Mouse (Mus musculus): ENCODE results near the gene Ankrd50. TPM values are rescaled to one million over a fixed set of nuclear protein-coding genes. Genes with fewer than 3 reads are reported as not detected.

The Ankrd50 gene
- polyA plus RNA-seq, 1 experiment from 2014 or later, result 42.0 TPM

DNA sequence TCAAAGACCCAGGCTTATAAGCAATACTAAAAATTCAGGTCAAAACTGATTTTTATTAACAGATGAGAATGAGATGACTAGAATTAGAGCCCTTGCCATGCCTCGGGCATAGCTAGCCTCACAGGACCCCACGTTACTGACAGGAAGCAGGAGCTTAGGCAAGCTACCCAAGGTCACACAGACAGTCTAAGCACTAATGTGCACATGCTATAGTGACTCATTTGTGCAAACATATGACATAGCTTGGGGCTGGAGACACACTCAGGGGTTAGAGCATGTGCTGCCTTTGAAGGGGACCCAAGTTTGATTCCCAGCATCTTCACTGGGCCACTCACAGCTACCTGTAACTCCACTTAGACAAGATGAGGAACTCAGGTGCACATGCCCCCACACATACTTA lies 22.9 kb downstream of the Ankrd50 start:
- 91% methylated on average over 2 of the region's 2 CpGs for WGBS
- Histone ChIP-seq H3K4me1 (0 out of 2 replicates have a peak, but pooled peaks cover 7% of the 10 kb centered on the region), H3K36me3 (peaks cover 62% of the 10 kb centered on the region), H3K9ac (no peak overlapping the region), H3K9me3 (no peaks in the 10 kb centered on the region), H3K27me3 (replicated peaks) (no peaks in the 10 kb centered on the region), H3K4me3 (no peak overlapping the region), H3K27ac (no peak overlapping the region), H3K4me2 (replicated peaks) (no peak overlapping the region)
- ATAC-seq (ENCODE audit: low FRiP score, low read depth), result no peak

DNA sequence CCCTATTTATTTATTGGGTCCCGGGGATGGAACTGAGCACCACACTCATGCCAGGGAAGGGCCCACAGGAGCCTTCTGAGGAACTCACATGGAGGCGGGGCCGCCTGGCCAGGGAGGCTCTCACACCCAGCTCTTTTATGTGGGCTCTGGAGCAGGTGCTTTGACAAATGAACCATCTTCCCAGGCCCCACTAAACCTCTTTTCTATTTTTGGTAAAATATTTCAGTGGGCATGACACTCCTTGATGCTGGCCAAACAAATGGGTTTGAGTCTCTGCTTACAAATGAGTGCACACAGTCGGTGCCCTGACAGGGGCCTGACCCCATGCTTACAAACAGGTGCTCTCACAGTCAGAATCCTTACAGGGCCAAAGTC lies 24.4 kb downstream of the Ankrd50 start:
- WGBS, result 95% methylated on average over 4 of the region's 4 CpGs
- Histone ChIP-seq H3K4me2 (replicated peaks) (no peak overlapping the region), H3K9ac (no peak overlapping the region), H3K36me3 (peaks cover 77% of the 10 kb centered on the region), H3K9me3 (no peaks in the 10 kb centered on the region), H3K4me1 (0 out of 2 replicates have a peak, but pooled peaks cover 7% of the 10 kb centered on the region), H3K4me3 (no peak overlapping the region), H3K27me3 (replicated peaks) (no peaks in the 10 kb centered on the region), H3K27ac (no peak overlapping the region)
- ATAC-seq (ENCODE audit: low FRiP score, low read depth), result no peak

DNA sequence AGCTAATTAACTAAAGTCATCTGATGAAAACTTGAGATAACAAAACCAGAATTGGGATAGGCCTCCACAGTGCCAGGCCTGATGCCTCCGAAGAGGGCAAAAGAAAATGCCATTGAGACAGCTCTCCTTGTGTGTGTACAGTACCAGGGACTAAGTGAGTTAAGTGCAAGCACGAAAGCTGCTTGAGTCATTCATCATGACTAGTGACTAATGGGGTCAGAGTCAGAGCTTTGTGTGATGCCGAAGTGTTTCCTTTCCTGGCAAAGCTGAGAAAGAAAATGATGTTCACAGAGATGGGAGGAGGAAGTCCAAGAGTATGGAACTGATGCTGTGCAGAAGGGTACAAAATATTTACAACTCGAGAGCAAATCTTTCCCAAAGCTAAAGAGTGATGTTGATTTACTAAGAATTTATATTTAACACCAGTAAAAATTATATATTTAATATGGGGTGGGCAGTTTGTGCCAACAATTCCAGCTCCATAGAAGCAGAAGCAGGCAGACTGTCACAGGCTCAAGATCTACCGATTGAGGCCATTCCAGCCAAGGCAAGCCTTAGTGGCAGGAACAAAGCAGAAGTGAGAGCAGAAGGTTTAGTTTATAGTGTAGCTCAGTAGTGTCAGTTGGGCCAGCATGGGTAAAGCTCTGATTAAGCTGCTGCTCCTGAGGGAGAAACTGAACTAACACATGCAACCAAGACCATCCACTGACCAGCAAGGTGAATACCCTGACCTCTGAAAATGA lies 25.0 kb downstream of the Ankrd50 start:
- WGBS, result 76% methylated on average over 5 of the region's 5 CpGs
- Histone ChIP-seq H3K4me1 (0 out of 2 replicates have a peak, but pooled peaks cover 7% of the 10 kb centered on the region), H3K9ac (no peak overlapping the region), H3K27ac (no peak overlapping the region), H3K36me3 (peaks cover 79% of the 10 kb centered on the region), H3K27me3 (replicated peaks) (no peaks in the 10 kb centered on the region), H3K4me2 (replicated peaks) (no peak overlapping the region), H3K9me3 (no peaks in the 10 kb centered on the region), H3K4me3 (no peak overlapping the region)
- no peak for ATAC-seq (ENCODE audit: low FRiP score, low read depth)

DNA sequence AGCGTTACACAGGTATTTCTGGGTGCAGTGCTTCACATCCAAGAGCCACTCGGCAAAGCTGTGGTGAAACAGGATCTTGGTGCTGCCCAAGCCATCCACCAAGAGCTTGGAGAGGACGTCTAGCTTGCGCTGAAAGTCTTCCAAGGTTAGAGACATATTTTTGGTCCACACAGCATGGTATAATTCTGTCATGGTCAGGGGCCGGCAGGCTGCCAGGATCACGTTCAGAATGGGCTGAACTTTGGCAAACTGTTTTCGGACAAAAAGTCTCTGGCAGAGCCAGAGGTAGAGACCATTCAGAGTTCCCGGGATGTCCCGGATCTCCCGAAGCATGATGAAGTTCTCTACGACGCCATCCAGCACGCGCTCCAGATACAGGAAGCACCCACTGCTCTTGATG lies 27.6 kb downstream of the Ankrd50 start:
- Histone ChIP-seq H3K27me3 (replicated peaks) (no peaks in the 10 kb centered on the region), H3K9ac (no peak overlapping the region), H3K27ac (no peak overlapping the region), H3K9me3 (no peaks in the 10 kb centered on the region), H3K4me3 (no peak overlapping the region), H3K36me3 (peaks cover 77% of the 10 kb centered on the region), H3K4me2 (replicated peaks) (no peak overlapping the region), H3K4me1 (0 out of 2 replicates have a peak, but pooled peaks cover 7% of the 10 kb centered on the region)
- no peak for ATAC-seq (ENCODE audit: low FRiP score, low read depth)
- 96% methylated on average over 14 of the region's 14 CpGs for WGBS

DNA sequence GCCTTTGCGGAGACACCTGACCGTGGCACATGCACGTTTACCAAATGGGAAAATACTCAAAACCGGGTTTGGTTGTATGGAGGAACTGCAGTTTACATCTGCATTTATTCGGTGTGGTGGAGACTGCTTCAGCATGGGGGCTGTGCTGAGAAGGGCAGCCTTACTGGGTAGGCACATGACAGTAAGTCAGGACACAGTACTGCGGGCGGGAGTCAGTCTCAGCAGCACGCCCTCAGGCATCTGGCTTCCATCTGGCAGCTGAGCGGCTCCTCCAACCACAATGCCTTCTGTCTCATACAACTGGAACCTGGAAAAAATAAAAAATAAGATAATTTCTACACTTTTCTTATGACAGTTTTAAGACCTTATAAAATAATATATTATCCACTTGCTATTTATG lies 32.4 kb downstream of the Ankrd50 start:
- ATAC-seq (ENCODE audit: low FRiP score, low read depth), result peak; percentile 60; the same call in 1 of the 2 replicates
- H3K9me3 ChIP-seq, result peaks cover 9% of the 10 kb centered on the region; the same call in 1 of the 2 replicates
- H3K9ac ChIP-seq, result no peak overlapping the region
- H3K27ac ChIP-seq, result no peak overlapping the region
- no peaks in the 10 kb centered on the region for H3K27me3 ChIP-seq (replicated peaks)
- peaks cover 58% of the 10 kb centered on the region for H3K36me3 ChIP-seq
- no peak overlapping the region for H3K4me2 ChIP-seq (replicated peaks)
- no peak overlapping the region for H3K4me3 ChIP-seq
- 79% methylated on average over 9 of the region's 9 CpGs for WGBS
- H3K4me1 ChIP-seq, result no peaks in the 10 kb centered on the region

DNA sequence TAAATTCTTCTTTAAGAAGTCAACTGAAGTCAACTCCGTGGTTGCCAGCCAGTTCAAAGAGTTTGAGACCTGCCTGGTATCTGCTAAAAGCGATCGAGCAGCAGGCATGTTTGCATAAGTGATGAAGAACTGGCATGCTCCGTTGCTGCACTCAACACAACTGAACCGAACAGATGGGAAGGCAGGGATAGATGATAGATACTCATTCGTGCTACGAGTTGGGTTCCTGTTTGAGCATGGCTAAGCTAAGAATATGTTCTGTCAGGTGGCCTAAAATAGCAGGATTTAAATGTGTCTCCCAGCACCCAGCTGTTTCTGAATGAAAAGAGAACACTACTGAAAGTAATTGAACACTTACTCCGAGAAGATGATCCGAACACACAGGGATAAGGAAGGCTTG lies 38.1 kb downstream of the Ankrd50 start:
- Histone ChIP-seq H3K36me3 (peaks cover 12% of the 10 kb centered on the region), H3K9ac (no peak overlapping the region), H3K9me3 (peaks cover 7% of the 10 kb centered on the region; the same call in 1 of the 2 replicates), H3K27me3 (replicated peaks) (no peaks in the 10 kb centered on the region), H3K4me1 (no peaks in the 10 kb centered on the region), H3K4me2 (replicated peaks) (no peak overlapping the region), H3K27ac (no peak overlapping the region), H3K4me3 (no peak overlapping the region)
- WGBS, result 92% methylated on average over 9 of the region's 9 CpGs
- no peak for ATAC-seq (ENCODE audit: low FRiP score, low read depth)

DNA sequence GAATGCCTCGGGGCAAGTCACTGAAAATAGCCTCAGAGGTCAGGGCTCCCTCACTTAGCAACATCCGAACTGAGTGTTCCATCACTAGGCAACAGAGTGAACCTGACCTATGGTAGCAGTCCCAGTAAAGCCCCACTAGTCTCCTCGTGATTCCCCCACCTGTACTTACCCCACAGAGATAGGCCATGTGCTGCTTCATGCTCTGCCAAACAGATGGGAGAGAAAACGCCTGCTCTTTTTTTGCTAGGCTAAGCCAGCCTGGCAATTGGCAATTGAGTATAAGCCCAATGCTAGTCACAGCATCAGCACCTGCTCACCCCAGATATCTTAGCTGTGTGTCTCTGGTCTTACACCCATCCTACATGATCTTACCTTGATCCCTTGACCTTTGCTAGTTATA lies 40.8 kb downstream of the Ankrd50 start:
- H3K4me1 ChIP-seq, result no peaks in the 10 kb centered on the region
- H3K9me3 ChIP-seq, result no peaks in the 10 kb centered on the region
- H3K27me3 ChIP-seq (replicated peaks), result no peaks in the 10 kb centered on the region
- no peak overlapping the region for H3K4me3 ChIP-seq
- H3K27ac ChIP-seq, result no peak overlapping the region
- no peak overlapping the region for H3K9ac ChIP-seq
- WGBS, result 65% methylated on average over 4 of the region's 4 CpGs
- no peaks in the 10 kb centered on the region; the same call in 1 of the 2 replicates for H3K36me3 ChIP-seq
- no peak for ATAC-seq (ENCODE audit: low FRiP score, low read depth)
- no peak overlapping the region for H3K4me2 ChIP-seq (replicated peaks)

DNA sequence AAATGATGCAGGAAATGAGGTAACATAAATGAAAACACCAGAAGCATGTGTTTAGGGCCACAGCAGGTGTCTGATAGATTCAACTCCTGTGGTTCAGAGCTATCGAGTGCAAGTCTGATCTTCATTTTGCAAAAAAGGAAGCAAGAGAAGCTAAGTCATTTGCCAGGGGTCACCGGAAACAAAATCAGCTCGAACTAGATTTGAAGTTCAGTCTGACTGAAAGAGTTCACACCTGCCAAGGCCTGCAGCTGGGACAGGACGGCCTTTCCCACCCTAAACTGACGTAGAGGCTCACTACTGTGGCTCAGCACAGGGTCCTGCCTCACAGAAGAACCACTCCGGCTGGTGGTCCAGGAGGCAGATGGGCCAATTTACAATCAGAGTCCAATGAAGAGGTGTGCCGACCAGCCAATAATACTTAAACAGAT lies 44.1 kb downstream of the Ankrd50 start:
- Histone ChIP-seq H3K27ac (no peak overlapping the region), H3K4me3 (no peak overlapping the region), H3K9ac (no peak overlapping the region), H3K4me1 (no peaks in the 10 kb centered on the region), H3K9me3 (no peaks in the 10 kb centered on the region), H3K27me3 (replicated peaks) (no peaks in the 10 kb centered on the region), H3K4me2 (replicated peaks) (no peak overlapping the region), H3K36me3 (no peaks in the 10 kb centered on the region)
- 63% methylated on average over 7 of the region's 7 CpGs for WGBS
- no peak for ATAC-seq (ENCODE audit: low FRiP score, low read depth)

DNA sequence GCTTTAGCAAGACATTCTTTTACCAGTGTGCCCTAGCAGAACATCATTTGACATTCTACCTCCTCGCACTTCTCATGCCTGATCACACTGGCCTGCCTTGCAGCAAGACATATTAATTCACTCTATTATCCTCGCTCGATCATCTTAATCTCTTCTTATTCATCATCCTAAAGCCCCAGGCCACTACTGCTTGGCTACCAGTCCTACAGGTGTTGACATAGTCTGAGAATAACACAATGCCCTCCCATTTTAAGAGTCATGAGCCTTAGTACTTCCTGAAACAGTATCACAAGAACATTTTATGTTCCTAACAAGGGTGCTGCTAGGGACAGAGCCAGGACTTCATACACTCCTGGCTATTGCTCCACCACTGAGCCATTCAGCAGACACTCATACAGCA lies 48.0 kb downstream of the Ankrd50 start:
- H3K4me2 ChIP-seq (replicated peaks), result no peak overlapping the region
- no peaks in the 10 kb centered on the region for H3K9me3 ChIP-seq
- WGBS, result 89% methylated on average over 3 of the region's 3 CpGs
- H3K27ac ChIP-seq, result no peak overlapping the region
- no peaks in the 10 kb centered on the region for H3K36me3 ChIP-seq
- no peak overlapping the region for H3K9ac ChIP-seq
- H3K4me1 ChIP-seq, result no peaks in the 10 kb centered on the region
- no peak for ATAC-seq (ENCODE audit: low FRiP score, low read depth)
- H3K27me3 ChIP-seq (replicated peaks), result no peaks in the 10 kb centered on the region
- no peak overlapping the region for H3K4me3 ChIP-seq

DNA sequence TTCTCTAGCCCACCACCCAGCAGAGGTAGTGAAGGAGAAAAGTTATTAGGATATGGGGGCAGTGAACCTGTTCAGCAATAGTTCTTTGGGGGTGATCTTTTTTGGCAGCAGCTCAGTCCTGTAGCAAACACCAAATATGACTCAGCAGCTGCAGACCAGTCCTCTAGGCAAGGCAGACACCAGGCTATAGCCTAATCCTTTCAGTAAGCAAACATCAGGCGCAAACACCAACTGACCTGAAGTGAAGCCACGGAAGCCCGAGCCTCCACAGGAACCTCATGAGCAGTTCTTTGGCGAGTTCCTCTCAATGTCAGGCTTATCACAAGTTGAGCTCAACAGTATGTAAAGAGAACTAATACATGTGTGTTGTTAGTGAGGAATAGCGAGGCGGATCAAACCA lies 48.8 kb downstream of the Ankrd50 start:
- no peak overlapping the region for H3K27ac ChIP-seq
- no peak overlapping the region for H3K9ac ChIP-seq
- H3K4me3 ChIP-seq, result no peak overlapping the region
- no peak overlapping the region for H3K4me2 ChIP-seq (replicated peaks)
- H3K27me3 ChIP-seq (replicated peaks), result no peaks in the 10 kb centered on the region
- H3K4me1 ChIP-seq, result no peaks in the 10 kb centered on the region
- WGBS, result 95% methylated on average over 6 of the region's 6 CpGs
- ATAC-seq (ENCODE audit: low FRiP score, low read depth), result no peak
- no peaks in the 10 kb centered on the region for H3K36me3 ChIP-seq
- no peaks in the 10 kb centered on the region for H3K9me3 ChIP-seq

DNA sequence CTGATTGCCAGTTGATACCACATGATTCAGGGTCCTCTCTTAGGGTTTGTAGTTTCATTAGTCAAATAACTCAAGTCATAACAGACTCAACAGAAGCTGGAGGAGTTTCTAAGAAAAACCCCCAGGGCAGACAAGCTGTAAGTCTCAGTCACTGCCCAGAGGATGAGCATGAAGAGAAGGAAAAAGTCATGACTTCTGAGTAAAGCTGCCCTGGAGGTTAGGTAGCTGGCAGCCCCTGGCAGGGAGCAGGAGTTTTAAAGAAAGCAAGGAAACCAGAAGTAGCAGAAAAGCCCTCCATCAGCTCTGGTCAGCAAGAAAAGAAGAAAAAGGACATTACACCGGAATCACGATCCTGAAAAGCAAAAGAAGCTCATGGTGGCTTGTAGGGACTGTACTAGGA lies 50.2 kb downstream of the Ankrd50 start:
- Histone ChIP-seq H3K9me3 (no peaks in the 10 kb centered on the region), H3K9ac (no peak overlapping the region), H3K4me2 (replicated peaks) (no peak overlapping the region), H3K27ac (no peak overlapping the region), H3K36me3 (no peaks in the 10 kb centered on the region), H3K27me3 (replicated peaks) (no peaks in the 10 kb centered on the region), H3K4me3 (no peak overlapping the region), H3K4me1 (no peaks in the 10 kb centered on the region)
- no peak for ATAC-seq (ENCODE audit: low FRiP score, low read depth)
- WGBS, result 91% methylated on average over 2 of the region's 2 CpGs

DNA sequence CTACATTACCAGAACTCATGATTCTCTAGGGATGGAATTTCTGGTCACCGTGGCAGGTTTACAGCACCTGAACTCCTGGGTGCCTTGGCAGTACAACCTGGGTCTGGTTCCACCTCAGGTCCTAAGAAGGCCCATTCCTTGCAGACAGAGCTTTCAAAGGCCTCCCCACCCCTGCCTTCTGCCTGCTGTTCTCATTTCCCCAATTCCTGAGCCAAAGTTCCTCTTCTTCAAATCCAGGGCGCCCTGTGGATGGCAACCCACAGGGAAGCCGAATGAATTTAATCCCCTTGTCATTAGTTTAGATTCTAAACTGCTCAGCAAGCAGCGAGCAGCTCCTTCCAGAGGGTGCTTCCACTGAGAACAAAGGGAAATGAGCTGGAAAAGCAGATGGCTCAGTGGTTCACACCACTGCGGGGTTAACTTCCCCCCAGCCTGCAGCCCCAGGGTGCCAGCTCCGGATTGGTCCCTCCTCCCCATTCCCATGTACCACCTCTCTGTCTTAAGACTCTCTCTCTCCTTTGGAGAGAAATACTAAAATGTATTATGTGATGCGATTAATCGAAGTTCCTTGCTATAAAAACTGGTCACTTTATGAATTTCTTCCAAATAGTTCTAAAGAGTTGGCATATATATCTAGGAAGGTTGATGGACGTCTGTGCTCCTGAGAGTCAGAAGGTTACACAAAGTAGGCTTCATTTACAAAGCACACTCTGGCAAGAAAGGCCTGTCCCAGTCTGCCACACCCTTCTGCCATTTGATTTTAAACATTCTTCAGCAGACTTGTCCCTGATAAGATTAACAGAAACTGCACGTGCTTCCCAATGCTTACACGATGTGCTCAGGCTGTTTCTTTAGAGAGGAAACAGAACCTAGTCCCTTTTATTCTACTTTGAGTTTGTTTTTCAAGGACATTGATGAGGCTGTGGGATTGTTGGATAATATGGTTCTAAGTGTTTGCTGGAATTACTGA lies 50.9 kb downstream of the Ankrd50 start:
- 28% methylated on average over 11 of the region's 11 CpGs for WGBS
- no peak overlapping the region for H3K4me3 ChIP-seq
- no peak overlapping the region for H3K4me2 ChIP-seq (replicated peaks)
- no peak overlapping the region for H3K9ac ChIP-seq
- H3K4me1 ChIP-seq, result no peaks in the 10 kb centered on the region
- no peak for ATAC-seq (ENCODE audit: low FRiP score, low read depth)
- H3K27ac ChIP-seq, result no peak overlapping the region
- no peaks in the 10 kb centered on the region for H3K36me3 ChIP-seq
- no peaks in the 10 kb centered on the region for H3K9me3 ChIP-seq
- no peaks in the 10 kb centered on the region for H3K27me3 ChIP-seq (replicated peaks)
